Mouse (Mus musculus) olfactory bulb, adult 2 months (tissue): ENCODE results near the gene Drc1. TPM values are rescaled to one million over a fixed set of nuclear protein-coding genes. Genes with fewer than 3 reads are reported as not detected.

Experiments
- H3K27ac ChIP-seq: fragments of 200-500 bp; 2 replicates; pipeline ENCODE4 v1.5.1; 2012; ENCODE audit warnings: low read depth, low read length; ENCODE audit not compliant: insufficient read depth
- H3K4me1 ChIP-seq: fragments of 200-500 bp; 2 replicates; pipeline ENCODE4 v1.6.1; 2012; ENCODE audit warnings: low read length; ENCODE audit not compliant: control insufficient read depth, insufficient read depth
- H3K4me3 ChIP-seq: fragments of 200-500 bp; 2 replicates; pipeline ENCODE4 v1.5.1; 2012; ENCODE audit warnings: mild to moderate bottlenecking, low read depth, low read length, moderate library complexity; ENCODE audit not compliant: insufficient read depth
- CTCF ChIP-seq: fragments of 200-500 bp; IDR thresholded peaks from 2 replicates; pipeline ENCODE4 v1.5.1; 2012; ENCODE audit warnings: low read depth, mild to moderate bottlenecking, low read length, moderate library complexity; ENCODE audit not compliant: insufficient read depth
- POLR2A ChIP-seq: fragments of 200-500 bp; IDR thresholded peaks from 2 replicates; pipeline ENCODE4 v1.6.1; 2012; ENCODE audit warnings: mild to moderate bottlenecking, low read depth, low read length, moderate library complexity; ENCODE audit not compliant: insufficient read depth
- WGBS: fragments of 180-500 bp; shearing (Covaris S2); methylation state at CpG from one replicate; pipeline ENCODE4 v1.1.7; 2018; 5-methylcytosine and 5-hydroxymethylcytosine counted together
- polyA plus RNA-seq: library from polyadenylated mRNA; stranded (reverse); fragments of >200 nt; gene quantifications from 2 replicates; pipeline ENCODE4 v1.2.4, GENCODE M21; 2012; ENCODE audit warnings: low replicate concordance; ENCODE audit not compliant: missing spikeins, insufficient read depth, insufficient read length

Gene Drc1
- polyA plus RNA-seq, 1 experiment: not detected

GRCm38 (mm10) chr5:30353605-30354004 is 72.4 kb downstream of the Drc1 start:
- Histone ChIP-seq H3K4me1 (no peaks in the 10 kb centered on the region), H3K4me3 (no peak overlapping the region), H3K27ac (no peak overlapping the region)
- 87% methylated on average over 3 of the region's 3 CpGs for WGBS
- TF ChIP-seq POLR2A (no peak), CTCF (no peak)

GRCm38 (mm10) chr5:30355114-30355513 is 73.9 kb downstream of the Drc1 start:
- TF ChIP-seq POLR2A (no peak), CTCF (no peak)
- 77% methylated on average over 7 of the region's 7 CpGs for WGBS
- no peak overlapping the region for H3K4me3 ChIP-seq

GRCm38 (mm10) chr5:30355559-30356159 is 74.5 kb downstream of the Drc1 start:
- Histone ChIP-seq H3K4me1 (no peaks in the 10 kb centered on the region), H3K27ac (no peak overlapping the region), H3K4me3 (no peak overlapping the region)
- no peak for TF ChIP-seq POLR2A
- WGBS: 86% methylated on average over 14 of the region's 14 CpGs

More at GRCm38 (mm10) chr5:30355114-30355513, 73.9 kb downstream of the Drc1 start:
- H3K4me1 ChIP-seq: no peaks in the 10 kb centered on the region
- no peak overlapping the region for H3K27ac ChIP-seq

GRCm38 (mm10) chr5:30356647-30357046 is 75.5 kb downstream of the Drc1 start:
- H3K27ac ChIP-seq: no peak overlapping the region
- no peak overlapping the region for H3K4me3 ChIP-seq
- no peak for TF ChIP-seq POLR2A
- no peak for TF ChIP-seq CTCF
- no peaks in the 10 kb centered on the region for H3K4me1 ChIP-seq
- 85% methylated on average over 7 of the region's 7 CpGs for WGBS

DNA sequence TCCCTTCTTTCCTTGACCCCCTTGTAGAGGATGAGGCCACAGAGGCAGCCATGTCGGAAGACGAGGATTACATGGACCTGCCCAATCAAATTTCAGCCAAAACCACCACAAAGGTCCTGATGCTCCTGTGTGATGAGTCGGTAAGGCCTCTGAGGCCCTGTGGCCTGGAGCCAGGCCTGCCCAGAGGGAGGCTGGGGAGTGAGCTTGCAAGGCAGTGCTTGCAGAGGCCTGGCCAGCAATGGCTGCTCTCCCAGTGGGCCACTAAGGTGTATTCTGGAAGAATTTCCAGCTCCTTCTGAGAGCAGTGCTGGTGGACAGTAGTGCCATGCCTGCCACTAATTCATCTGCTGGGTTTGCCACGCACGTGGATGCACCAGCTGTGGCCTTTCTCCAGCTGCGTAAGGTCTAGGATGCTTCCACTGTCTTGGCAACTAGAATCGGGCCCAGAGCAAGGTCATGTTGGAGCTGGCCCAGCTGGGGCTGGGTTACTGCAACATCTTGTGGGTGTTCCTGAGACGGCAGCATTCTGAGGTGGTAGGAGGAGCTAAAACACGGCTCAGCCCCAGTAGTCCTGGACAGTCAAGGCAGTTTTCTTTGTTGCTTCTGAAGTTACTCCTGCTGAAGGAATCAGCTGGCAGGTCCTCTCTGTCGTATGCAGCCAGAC is 77.4 kb downstream of the Drc1 start:
- TF ChIP-seq CTCF (no peak), POLR2A (no peak)
- WGBS: 80% methylated on average over 10 of the region's 10 CpGs
- Histone ChIP-seq H3K4me1 (no peaks in the 10 kb centered on the region), H3K4me3 (no peak overlapping the region), H3K27ac (no peak overlapping the region)

- no peak overlapping the region for H3K27ac ChIP-seq
- no peaks in the 10 kb centered on the region for H3K4me1 ChIP-seq
- WGBS: 83% methylated on average over 8 of the region's 8 CpGs
- TF ChIP-seq POLR2A (no peak), CTCF (no peak)
- H3K4me3 ChIP-seq: no peak overlapping the region
Observed at GRCm38 (mm10) chr5:30367405-30367804, 86.2 kb downstream of the Drc1 start.

DNA sequence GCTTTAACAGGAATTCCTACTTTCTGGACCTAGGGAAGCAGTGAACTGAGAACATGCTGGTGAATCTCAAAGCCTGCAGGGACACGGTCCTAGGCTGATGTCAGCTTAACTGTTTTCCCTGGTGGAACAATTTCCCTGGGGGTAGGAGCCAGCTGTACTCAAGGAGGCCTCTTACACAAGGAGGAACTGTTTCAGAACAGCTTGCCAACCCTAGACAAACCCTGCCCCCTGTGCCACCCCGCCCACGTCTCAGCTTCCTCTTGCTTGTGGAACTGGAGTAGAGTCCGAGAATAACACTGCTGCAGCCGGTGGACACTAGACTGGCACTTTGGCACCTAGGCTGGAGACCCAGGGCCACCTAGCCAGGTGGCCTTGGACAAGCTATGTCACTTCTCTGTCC is 88.2 kb downstream of the Drc1 start:
- no peak overlapping the region for H3K27ac ChIP-seq
- TF ChIP-seq CTCF (no peak), POLR2A (no peak)
- 43% methylated on average over 5 of the region's 5 CpGs for WGBS
- no peaks in the 10 kb centered on the region for H3K4me1 ChIP-seq
- no peak overlapping the region for H3K4me3 ChIP-seq

DNA sequence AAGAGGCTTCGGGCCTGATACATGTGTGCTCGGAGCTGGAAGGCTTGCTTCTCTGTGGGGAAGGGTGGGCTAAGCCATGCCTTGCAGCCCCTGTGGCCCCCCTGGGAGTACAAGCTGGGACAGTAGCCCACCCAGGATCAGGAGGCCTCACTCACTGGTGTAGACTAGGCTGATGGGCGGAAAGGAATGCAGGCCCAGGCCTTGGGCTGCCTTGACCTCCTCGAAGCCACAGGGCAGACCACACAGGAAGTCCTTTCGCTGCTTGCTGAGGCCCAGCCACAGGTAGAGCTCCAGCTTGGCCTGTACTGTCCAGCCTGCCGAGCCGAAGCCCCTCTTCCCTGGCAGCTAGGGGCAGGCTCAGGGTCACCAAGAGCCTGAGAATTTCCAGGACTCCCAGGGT is 101.7 kb downstream of the Drc1 start:
- WGBS: 81% methylated on average over 7 of the region's 7 CpGs
- H3K4me3 ChIP-seq: no peak overlapping the region
- no peak overlapping the region for H3K27ac ChIP-seq
- TF ChIP-seq CTCF (no peak), POLR2A (no peak)
- no peaks in the 10 kb centered on the region for H3K4me1 ChIP-seq

DNA sequence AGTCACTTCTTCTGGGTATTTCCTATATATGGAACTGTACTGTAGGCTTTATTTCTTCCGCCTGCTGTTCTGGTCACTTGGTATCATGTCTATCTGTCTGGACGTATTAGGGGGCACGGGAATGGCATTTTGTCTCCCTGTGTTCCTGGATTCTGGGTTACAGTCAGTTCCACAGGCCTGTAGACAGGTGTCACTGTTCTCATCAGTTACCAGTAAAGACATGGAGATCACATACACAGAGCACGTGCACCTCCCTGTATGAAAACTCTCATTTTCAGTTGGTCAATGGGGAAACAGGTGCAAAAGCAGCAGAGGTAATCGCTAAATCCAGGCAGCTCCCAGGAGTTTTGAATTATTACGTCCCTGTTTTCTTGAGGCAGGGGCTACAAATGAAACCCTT is 106.5 kb downstream of the Drc1 start:
- Histone ChIP-seq H3K4me1 (no peaks in the 10 kb centered on the region), H3K4me3 (no peak overlapping the region), H3K27ac (no peak overlapping the region)
- 89% methylated on average over 6 of the region's 6 CpGs for WGBS
- no peak for TF ChIP-seq CTCF
- TF ChIP-seq POLR2A: no peak
